Mouse (Mus musculus) frontal cortex, postnatal 14 days (tissue): ENCODE data around the gene Mapk10.
A peak's percentile ranks its signal among the peaks of the same experiment; 100 is the strongest.

ENCODE experiments used
- DNase-seq, 2 experiments: peaks; one replicate each; pipeline ENCODE4 v3.0.0; 2022; ENCODE audit warnings: low spot score in 2 of 2

Mapk10 gene

GRCm38 (mm10) chr5:103164022-103164421, 47.1 kb downstream of the Mapk10 start:
- DNase-seq: no peak

DNA sequence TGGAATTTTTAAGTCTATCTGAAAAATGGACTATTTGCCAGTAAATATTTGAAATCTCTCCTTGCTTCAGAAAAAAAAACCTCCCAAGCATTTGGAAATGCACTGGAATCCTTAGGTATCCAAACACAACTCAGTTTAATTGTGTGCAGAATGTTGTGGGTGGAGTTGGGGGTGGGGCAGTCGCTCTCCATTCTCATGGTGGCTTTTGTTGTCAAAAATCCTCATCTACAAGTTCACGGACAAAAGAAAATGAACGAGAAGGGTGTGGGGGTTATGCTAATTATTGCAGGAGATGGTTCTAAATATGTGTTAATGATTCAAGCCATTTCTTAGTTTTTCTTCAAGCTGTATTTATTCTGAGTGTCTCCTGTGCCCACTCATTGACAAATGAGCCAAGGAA, 49.6 kb downstream of the Mapk10 start:
- DNase-seq: no peak

DNA sequence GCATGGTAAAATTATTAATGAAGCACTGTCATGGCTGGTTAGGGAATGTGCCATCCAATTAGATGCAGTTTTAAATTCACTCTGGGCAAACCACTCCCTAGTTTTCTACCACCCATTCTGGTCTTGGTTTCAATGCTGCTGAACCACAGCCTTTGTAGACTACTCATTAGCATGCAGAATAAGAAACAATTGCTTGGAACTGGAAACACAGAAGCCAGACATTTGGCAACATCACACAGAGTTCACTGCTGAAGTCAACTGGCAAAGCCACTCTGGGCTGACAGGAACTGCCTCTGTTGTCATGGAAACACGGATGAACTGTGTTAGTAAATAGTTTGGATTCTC, 50.0 kb downstream of the Mapk10 start:
- peak in 1 of 2 experiments; percentile 31 for DNase-seq

- DNase-seq: no peak
These were observed 50.6 kb downstream of the Mapk10 start for GRCm38 (mm10) chr5:103160314-103161195.

- DNase-seq: no peak
These were observed 70.2 kb downstream of the Mapk10 start for GRCm38 (mm10) chr5:103140935-103141334.

- DNase-seq: no peak
These were observed 76.3 kb downstream of the Mapk10 start for GRCm38 (mm10) chr5:103134839-103135238.

GRCm38 (mm10) chr5:103133626-103134025, 77.5 kb downstream of the Mapk10 start:
- DNase-seq: no peak

GRCm38 (mm10) chr5:103132814-103133213, 78.3 kb downstream of the Mapk10 start:
- no peak for DNase-seq

DNA sequence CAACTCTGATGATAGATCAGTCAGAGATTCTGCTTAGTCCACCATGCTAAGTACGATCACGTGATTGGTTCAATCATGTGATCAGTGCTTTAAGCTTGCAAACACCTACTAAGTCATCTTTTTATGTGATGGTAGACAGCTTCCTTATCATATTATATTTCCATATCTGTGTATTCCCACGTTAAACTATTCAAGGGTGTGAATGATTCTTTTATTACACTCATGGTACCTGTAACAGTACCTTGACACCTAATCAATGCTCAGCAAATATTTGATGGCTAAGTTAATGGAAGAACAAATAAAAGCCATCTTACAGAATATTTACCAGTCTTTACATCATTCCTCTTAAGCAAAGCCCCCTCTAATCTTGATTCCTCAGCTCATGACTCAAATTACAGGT, 91.5 kb downstream of the Mapk10 start:
- no peak for DNase-seq

GRCm38 (mm10) chr5:103115571-103115970, 95.6 kb downstream of the Mapk10 start:
- no peak for DNase-seq

DNA sequence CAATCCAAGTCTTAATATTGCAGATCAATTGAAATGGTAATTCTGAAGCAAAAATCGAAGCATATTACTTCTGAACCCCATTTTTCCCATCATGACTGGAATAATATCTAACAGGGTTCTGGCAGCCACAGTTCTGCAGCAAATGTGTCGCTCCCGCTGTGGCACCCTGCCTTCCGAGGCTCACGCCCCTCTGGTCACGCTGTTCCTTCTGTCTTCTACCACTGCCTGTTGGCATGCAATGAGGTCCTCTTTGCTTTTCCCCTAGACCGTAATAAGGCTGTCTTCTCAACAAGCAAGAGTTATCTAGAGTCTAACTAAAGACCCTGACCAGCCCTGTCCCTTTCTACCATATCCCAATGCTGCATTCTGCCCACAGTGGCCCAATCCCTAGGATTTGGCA, 98.7 kb downstream of the Mapk10 start:
- no peak for DNase-seq

DNA sequence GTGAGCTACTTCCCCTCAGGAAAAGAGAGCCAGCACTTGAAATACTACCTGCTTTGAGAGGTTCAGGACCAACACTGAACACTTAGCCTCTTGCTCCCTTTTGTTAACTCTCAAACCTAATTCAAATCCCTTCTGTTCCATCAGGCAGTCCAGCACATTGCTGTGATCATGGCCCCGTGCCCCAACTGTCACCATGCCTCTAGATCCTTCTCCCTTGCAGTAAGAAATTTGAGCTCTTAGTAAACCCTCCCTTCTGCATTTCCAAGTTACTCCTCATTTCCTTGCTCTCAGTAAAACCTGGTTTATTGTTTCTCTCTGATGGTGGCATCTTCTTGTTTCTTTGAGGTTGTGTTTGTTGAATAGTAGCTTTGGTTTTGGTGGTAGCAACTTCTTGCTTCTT, 101.7 kb downstream of the Mapk10 start:
- DNase-seq: no peak

- peak; percentile 23 to 27 for DNase-seq
These were observed 105.4 kb downstream of the Mapk10 start for GRCm38 (mm10) chr5:103105441-103106414.

- no peak for DNase-seq
These were observed 107.1 kb downstream of the Mapk10 start for GRCm38 (mm10) chr5:103104082-103104481.

GRCm38 (mm10) chr5:103102876-103103393, 108.2 kb downstream of the Mapk10 start:
- DNase-seq: no peak

GRCm38 (mm10) chr5:103102176-103102575, 109.0 kb downstream of the Mapk10 start:
- no peak for DNase-seq

- no peak for DNase-seq
These were observed 117.0 kb downstream of the Mapk10 start for GRCm38 (mm10) chr5:103094166-103094565.

- no peak for DNase-seq
These were observed 125.3 kb downstream of the Mapk10 start for GRCm38 (mm10) chr5:103085844-103086243.

GRCm38 (mm10) chr5:103075451-103075850, 135.7 kb downstream of the Mapk10 start:
- DNase-seq: no peak

DNA sequence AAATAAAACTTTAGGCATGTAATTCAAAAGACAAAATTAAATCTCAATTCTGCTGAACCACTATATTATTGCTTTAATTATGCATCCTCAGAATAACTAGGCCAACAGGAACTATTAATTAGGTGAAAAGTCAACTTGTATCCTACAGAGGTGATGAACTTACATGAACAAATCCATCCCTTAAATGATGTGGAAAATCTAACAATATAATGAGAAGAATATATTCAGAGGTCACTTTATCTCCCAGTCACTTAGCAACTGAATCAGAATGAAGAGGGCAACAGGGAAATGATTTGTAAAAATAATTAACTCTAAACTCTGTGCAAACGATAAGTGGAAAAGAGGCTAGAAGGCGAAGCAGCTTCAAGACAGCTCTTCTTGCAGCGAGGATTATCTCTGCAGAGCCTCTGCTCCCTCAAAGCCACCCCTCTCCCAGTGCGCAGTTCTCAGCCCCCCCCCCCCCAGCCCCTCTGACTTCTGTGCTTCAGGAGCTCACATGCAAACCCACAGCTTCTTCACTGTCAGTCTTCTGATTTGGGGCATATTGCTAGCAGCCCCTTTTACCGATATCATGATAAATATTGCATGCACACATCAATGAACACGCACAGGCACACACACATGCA, 138.8 kb downstream of the Mapk10 start:
- DNase-seq: no peak

DNA sequence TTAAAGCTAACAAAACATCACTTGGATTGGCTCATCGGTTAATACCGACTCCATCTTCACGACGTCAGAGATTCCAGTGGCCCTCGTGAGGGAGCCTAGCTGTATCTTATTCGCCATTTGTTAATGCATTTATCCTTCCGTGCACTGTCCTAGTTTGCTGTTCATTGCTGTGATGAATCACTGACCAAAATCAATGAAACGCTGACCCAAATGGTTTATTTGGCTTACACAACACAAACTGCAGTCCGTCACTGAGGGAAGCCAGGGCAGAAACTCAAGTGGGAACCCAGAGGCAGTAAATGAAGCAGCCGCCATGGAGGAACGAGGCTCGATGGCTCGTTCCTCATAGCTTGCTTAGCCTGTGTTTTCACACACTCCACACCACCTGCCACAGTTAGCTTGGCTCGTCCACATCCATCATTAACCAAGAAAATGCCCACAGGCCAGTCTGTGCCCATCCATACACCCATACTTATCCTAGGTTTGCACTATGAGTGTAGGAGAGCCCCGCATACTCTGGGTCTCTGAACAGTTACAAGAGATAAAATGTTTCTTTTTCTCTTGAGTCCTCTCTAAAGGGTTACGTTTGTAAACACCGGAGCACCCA, 140.0 kb downstream of the Mapk10 start:
- DNase-seq: no peak
